Mouse (Mus musculus) small intestine, adult 2 months (tissue): ENCODE results near the gene Ttl. TPM values are rescaled to one million over a fixed set of nuclear protein-coding genes. Genes with fewer than 3 reads are reported as not detected.
A peak's percentile ranks its signal among the peaks of the same experiment; 100 is the strongest.

ENCODE experiments used
- H3K27ac ChIP-seq: fragments of 200-500 bp; 2 replicates; pipeline ENCODE4 v1.5.1; 2012; ENCODE audit warnings: low read depth, low read length, control low read depth, inconsistent platforms; ENCODE audit not compliant: insufficient read depth
- H3K27me3 ChIP-seq: fragments of 200-500 bp; 2 replicates; pipeline ENCODE4 v1.6.1; 2012; ENCODE audit warnings: mild to moderate bottlenecking, moderate library complexity, low read length, inconsistent platforms; ENCODE audit not compliant: control insufficient read depth, insufficient read depth
- H3K36me3 ChIP-seq: fragments of 200-500 bp; 2 replicates; pipeline ENCODE4 v1.6.1; 2012; ENCODE audit warnings: mild to moderate bottlenecking, low read length, control low read depth, inconsistent platforms; ENCODE audit not compliant: control insufficient read depth, insufficient read depth
- H3K4me1 ChIP-seq: fragments of 200-500 bp; 2 replicates; pipeline ENCODE4 v1.6.1; 2012; ENCODE audit warnings: low read length, inconsistent platforms, mixed read lengths; ENCODE audit not compliant: control insufficient read depth, insufficient read depth, insufficient read length
- H3K4me3 ChIP-seq: fragments of 200-500 bp; 2 replicates; pipeline ENCODE4 v1.5.1; 2012; ENCODE audit warnings: low read depth, mild to moderate bottlenecking, control low read depth, inconsistent platforms, low read length, moderate library complexity
- CTCF ChIP-seq: fragments of 200-500 bp; IDR thresholded peaks from 2 replicates; pipeline ENCODE4 v1.5.1; 2012; ENCODE audit warnings: low read depth, mild to moderate bottlenecking, control low read depth, inconsistent platforms, low read length, moderate library complexity, mixed read lengths; ENCODE audit not compliant: insufficient replicate concordance, insufficient read length; ENCODE audit errors: extremely low read depth
- POLR2A ChIP-seq: fragments of 200-500 bp; IDR thresholded peaks from 2 replicates; pipeline ENCODE4 v1.6.1; 2012; ENCODE audit warnings: low read depth, mild to moderate bottlenecking, control low read depth, inconsistent platforms, low read length, moderate library complexity
- WGBS: fragments of 180-500 bp; shearing (Covaris S2); methylation state at CpG from one replicate; pipeline ENCODE4 v1.1.7; 2018; 5-methylcytosine and 5-hydroxymethylcytosine counted together
- polyA plus RNA-seq: library from polyadenylated mRNA; depleted of rRNA; stranded (reverse); fragments of >200 nt; gene quantifications from 2 replicates; pipeline ENCODE4 v1.2.3, GENCODE M21; 2012; rRNA removed

The Ttl gene
- polyA plus RNA-seq = 1.3 and 1.8 TPM in 2 replicates

DNA sequence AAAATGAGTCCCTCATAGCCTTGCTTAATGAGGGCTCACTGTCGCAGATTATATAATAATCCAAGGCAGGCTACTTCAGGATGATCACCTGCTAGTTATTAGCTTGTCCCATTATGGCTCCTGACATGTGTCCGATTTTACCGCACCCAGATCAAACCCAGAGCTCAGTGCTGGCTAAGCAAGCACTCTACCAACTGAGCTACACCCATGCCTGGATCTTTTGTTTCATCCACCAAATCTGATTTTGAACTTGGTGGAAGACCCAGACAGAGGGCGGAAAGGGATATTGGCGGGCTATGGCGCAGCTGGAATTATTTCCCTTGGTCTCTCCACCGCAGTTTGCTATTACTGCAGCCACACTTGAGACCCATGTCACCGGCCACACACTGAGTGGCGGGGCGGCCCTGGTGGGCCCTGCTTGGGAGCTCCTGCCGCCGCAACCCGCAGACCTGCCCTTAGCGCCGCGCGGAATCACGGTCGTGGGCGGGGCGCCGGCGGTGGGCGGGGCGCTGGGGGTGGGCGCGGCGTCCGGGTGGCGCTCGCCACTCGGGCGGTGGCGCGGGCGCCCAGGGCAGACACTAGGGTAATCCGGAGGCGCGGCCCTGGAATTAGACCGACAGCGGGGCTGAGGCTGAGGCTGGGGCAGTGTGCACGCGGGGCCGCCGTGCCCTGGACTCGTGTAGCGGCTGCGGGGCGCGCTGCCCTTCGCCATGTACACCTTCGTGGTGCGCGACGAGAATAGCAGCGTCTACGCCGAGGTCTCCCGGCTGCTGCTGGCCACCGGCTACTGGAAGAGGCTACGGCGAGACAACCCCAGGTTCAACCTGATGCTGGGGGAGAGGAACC lies at the start of gene Ttl:
Gene Ttl (plus strand): TSS at position 506 of the 846 bp plus-strand sequence.
- H3K27me3 ChIP-seq = no peaks in the 10 kb centered on the region
- TF ChIP-seq POLR2A = peak; percentile 60; the same call in 1 of the 2 replicates
- no peak for TF ChIP-seq CTCF
- peak within 1 kb of the TSS; percentile 90 for H3K4me3 ChIP-seq
- H3K27ac ChIP-seq = no peak within 1 kb of the TSS
- no peaks in the 10 kb centered on the region for H3K4me1 ChIP-seq
- no peaks in the 10 kb centered on the region for H3K36me3 ChIP-seq
- 2% methylated on average over 62 of the region's 62 CpGs for whole genome bisulfite sequencing

DNA sequence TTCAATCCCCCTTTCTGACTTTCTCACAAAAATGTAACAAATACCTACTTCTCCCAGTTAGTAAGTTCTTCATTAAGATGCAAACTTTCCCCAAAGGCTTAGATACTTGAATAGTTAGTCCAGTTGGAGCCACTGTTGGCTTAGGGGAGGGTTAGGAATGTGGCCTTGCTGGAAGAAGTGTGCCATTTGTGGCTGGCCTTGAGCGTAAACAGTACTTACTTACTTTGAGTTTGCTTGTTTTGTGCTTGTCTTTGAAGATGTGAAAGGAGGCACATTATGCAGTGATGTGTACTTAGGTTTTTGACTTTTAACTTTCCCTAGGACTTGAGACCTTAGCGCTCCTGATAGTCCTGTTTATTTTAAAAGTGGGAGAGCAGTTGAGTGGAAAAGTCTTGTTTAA lies 45.6 kb upstream of the Ttl start:
- Histone ChIP-seq H3K4me1 (no peaks in the 10 kb centered on the region), H3K36me3 (peaks cover 6% of the 10 kb centered on the region), H3K4me3 (no peak overlapping the region), H3K27me3 (no peaks in the 10 kb centered on the region), H3K27ac (no peak overlapping the region)
- TF ChIP-seq CTCF (no peak), POLR2A (no peak)
- WGBS = 71% methylated on average over 2 of the region's 2 CpGs

DNA sequence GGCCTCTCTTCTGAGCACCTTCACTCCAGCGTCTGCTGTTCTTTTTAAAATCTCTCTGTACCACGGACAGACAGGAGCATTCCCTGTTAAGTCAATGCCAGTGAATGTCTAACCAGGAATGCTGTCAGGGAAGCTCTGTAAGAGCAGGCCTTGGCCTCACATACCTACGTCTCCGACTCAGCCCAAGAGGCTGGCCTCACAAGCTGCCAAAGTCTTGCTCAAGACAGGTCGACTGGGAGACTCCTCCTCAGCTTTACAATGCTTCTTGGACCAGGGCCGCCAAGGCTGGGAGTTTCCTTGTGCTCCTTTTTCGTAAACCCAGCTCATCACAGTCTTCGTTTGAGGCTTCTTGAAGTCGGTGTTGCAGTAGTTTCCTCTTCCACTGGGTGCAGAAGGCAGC lies 40.9 kb upstream of the Ttl start:
- TF ChIP-seq CTCF (no peak), POLR2A (no peak)
- no peaks in the 10 kb centered on the region for H3K4me1 ChIP-seq
- no peak overlapping the region for H3K27ac ChIP-seq
- 81% methylated on average over 9 of the region's 9 CpGs for WGBS
- no peak overlapping the region for H3K4me3 ChIP-seq
- no peaks in the 10 kb centered on the region for H3K36me3 ChIP-seq
- no peaks in the 10 kb centered on the region for H3K27me3 ChIP-seq

DNA sequence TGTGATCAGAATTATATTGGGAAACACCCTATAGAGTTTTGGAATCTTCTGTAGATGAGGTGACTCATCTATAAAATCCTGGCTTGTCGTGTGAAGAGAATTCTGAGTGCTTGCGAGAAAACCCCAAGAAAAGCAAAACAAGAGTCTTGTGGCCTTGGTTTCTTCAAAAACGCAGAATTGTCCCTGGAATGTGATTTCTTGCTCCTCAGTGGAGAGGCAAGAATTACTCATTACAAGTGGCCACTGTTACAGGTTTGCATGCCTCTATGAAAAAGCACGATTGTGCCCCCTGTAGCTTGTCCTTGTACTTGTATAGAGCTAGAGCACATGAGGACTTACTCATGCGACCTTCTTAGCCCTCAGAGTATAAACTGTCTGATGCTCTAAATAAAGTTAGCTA lies 30.4 kb upstream of the Ttl start:
- Histone ChIP-seq H3K27me3 (peaks cover 13% of the 10 kb centered on the region), H3K36me3 (no peaks in the 10 kb centered on the region), H3K4me1 (no peaks in the 10 kb centered on the region; the same call in 1 of the 2 replicates), H3K4me3 (no peak overlapping the region), H3K27ac (no peak overlapping the region)
- TF ChIP-seq CTCF (no peak), POLR2A (no peak)
- WGBS = 76% methylated on average over 5 of the region's 5 CpGs

DNA sequence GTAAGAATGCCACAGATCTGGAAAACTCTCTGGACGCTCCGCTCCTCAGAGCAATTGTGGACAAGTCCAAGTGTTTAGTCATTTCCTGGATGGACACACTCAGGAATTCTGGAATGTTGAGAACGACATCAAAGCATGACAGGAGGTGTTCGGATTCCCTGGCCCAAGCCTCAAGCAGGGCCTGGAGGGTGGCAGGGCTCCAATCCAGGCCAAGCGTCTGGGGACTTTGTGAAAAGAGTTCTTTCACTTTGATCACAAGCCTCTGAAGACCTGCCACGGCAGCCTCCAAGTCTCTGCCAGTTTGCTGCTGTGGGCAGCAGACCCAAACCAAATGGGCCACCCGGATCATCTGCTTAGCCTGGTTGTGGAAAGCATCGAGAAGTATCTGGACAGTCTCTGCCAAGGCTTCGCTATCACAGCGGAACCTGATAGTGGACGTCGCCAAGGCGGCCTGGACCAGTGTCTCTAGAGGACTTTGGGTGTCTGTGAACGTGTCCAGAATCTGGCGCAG lies 27.3 kb upstream of the Ttl start:
- no peak for TF ChIP-seq POLR2A
- TF ChIP-seq CTCF = no peak
- Histone ChIP-seq H3K4me1 (no peaks in the 10 kb centered on the region; the same call in 1 of the 2 replicates), H3K27me3 (peaks cover 15% of the 10 kb centered on the region), H3K36me3 (no peaks in the 10 kb centered on the region), H3K4me3 (peak overlapping the region; percentile 34), H3K27ac (no peak overlapping the region)
- WGBS = 24% methylated on average over 15 of the region's 15 CpGs

DNA sequence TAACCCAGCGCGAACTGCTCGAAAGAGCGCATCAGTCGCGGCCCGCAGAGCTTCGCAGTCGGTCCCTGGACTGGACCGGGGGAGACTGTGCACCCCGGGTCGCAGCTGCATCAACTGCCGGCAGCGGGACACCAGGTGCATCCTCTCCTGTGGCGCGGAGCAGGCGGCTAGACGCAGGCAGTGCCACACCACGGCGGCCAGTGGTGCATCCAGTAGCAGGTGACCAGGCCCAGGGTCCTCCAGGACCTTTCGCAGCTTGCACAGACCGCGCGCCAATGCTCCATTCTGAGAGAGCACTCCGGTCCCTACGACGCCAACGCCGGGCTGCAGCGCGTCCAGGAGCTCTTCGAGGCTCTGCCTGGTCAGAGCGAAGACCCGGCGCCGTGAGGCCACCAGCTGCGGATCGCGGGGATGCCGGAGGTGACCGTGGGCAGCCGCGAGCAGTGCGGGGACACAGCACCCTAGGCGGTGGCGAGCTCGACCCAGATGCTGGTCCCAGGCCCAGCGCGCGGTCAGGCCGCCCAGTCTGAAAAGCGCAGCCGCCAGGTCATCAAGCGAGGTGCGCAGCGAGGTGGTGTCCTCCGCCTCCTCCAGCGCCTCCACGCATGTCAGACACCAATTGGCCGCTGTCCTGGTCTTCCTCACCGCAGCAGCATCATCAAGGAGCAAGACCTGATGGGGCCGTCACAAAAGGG lies 26.7 kb upstream of the Ttl start:
- 3% methylated on average over 62 of the region's 62 CpGs for WGBS

DNA sequence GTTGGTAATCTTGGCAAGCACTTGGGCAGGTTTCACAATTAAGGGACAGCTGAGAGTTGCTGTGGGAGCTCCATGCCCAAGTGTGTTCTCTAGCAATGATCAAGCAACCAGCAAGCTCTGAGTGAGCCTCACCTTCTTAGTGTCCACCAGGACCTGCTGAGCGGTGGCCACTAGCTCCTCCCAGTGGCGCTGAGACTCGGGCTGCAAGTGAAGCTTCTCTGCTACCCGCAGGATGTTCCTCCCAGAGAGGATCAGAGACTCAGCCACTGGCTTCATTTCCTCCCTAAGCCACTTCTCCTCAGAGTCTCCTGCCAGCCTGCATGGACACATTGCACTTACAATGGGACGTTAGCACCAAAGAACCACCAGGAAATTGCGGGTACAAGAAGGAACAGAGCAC lies 25.2 kb upstream of the Ttl start:
- Histone ChIP-seq H3K27me3 (peaks cover 15% of the 10 kb centered on the region), H3K4me3 (no peak overlapping the region), H3K4me1 (no peaks in the 10 kb centered on the region; the same call in 1 of the 2 replicates), H3K27ac (no peak overlapping the region), H3K36me3 (no peaks in the 10 kb centered on the region)
- WGBS = 33% methylated on average over 6 of the region's 6 CpGs
- TF ChIP-seq CTCF (no peak), POLR2A (no peak)

More for the DNA sequence above, 26.7 kb upstream of the Ttl start:
- Histone ChIP-seq H3K4me1 (no peaks in the 10 kb centered on the region; the same call in 1 of the 2 replicates), H3K36me3 (no peaks in the 10 kb centered on the region), H3K4me3 (peak overlapping the region; percentile 34), H3K27me3 (peaks cover 15% of the 10 kb centered on the region), H3K27ac (no peak overlapping the region)
- TF ChIP-seq CTCF (no peak), POLR2A (no peak)
